Mouse (Mus musculus): ENCODE data around the gene Vps37d.

The Vps37d gene

DNA sequence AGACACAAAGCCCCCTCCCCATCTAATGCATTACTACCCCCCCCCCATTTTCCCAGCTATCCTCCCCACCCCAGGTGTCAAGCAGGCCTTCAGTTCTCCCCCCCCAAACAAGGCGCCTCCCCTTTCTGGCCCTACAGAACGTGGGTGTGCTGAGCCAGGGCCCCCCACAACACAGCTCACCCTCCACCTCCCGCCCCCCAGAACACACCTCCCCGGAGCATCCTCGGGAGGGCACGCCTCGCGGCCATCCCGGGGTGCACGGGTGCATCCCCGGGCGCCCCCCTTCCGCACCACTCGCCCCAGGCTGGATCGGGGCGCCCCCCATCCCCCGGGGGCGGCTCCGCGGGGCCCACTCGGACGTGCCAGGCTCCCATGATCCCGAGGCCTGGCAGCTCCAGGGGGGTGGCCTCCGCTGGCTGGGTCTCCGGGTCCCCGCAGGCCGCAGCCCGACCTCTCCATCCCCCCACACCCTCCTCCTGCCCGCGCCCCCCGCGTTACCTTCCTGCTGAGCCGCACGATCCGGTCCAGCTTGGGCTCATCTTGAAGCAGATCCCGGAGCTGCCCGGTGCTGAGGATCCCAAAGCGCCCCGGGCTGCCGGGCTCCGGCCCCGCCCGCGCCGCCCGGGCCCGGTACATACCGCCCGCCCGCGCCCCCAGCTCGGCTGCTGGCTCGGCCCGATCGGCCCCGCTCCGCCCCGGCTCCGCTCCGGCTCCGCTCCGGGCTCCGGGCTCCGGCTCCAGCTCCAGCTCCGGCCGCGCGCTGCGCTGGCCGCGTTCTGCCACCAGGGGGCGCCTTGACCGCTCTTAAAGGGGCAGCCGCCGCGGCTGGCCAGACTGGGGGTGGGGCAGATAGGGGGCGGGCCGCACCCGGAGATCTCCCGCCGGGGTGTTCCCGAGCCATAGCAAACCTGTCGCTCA, at the start of gene Vps37d:
TSS of gene Vps37d (minus strand) at position 703 of the 918 bp plus-strand sequence.
- peak; percentile 87 to 90 for DNase-seq (ENCODE audit: low spot score in 2 of 2)

DNA sequence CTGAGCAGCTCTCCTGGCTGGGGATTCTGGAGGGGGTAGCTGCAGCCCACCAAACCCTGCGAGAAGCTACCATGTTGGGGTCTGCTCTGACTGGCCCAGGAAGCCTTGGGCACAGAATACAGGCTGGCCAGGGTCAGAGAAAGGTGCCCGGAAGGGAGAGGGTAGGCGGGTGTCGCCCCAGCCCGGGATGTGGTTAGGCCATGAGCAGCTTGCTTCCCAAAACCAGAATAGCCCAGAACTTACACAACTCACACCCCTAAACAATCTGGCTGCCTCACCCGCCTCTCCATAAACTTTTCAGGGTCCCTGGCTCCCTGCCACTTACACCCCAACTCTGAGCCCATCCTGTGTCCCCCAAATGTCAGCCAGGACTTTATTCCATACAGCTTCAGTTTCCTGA, 49.6 kb upstream of the Vps37d start:
- no peak for DNase-seq (ENCODE audit: low spot score in 2 of 2)

DNA sequence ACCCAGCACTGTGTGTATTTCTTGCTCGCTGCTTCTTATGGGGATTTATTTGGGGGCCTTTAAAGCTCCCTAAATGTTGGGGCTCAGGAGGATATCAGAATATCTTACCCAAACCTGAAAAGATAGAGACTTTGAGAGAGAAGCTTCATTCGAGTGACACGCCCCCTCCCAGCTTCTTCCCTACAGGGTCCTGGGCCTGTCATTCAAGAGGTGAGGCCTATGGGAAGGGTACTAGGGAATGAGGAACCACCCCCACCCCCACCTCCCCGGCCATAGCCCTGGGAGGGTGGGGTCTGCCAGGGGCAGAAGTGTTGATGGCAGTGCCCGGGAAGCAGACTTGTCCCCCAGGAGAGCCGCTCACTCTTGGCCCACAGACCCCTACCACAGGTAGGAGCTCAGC, 48.1 kb upstream of the Vps37d start:
- DNase-seq (ENCODE audit: low spot score in 2 of 2), result no peak

DNA sequence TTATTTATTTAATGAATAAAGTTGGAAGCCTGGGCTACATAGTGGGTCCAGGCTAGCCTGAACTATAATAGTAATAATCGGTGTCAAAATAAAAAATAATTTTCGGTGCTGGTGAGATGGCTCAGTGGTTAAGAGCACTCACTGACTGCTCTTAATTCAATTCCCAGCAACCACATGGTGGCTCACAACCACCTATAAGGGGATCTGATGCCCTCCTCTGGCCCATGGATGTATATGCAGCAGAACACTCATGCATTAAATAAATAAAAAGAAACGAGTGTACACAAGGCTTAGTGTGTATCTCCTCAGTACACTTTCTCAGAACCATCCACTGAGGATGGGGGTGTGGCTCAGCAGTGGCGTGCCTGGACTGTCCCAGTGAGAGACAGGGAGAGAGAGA, 42.7 kb upstream of the Vps37d start:
- DNase-seq (ENCODE audit: low spot score in 2 of 2), result no peak

DNA sequence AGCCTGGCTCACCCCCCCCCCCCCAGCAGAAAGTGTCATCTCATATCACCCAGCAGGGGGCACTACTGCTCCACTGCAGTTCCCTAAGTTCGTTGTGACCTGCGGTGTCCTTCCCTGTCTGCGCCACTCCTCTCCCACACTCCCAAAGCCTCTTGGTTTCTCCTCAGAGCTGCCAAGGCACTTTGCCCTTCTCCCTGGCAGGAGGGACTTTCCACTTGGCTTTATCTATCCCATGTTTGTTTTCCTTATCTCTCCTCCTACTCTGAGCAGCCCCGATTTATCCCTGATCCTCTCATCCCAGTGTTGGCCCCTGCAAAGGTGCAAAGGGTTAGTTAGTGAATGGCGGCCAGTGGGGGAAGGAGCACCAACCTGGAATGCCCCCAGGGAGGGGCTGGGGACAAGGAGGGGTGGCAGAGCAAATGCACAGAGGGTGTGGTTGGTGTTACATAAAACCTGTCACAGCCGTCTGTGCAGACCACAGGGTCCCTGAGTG, 40.6 kb upstream of the Vps37d start:
- DNase-seq (ENCODE audit: low spot score in 2 of 2), result peak; percentile 38 to 58

DNA sequence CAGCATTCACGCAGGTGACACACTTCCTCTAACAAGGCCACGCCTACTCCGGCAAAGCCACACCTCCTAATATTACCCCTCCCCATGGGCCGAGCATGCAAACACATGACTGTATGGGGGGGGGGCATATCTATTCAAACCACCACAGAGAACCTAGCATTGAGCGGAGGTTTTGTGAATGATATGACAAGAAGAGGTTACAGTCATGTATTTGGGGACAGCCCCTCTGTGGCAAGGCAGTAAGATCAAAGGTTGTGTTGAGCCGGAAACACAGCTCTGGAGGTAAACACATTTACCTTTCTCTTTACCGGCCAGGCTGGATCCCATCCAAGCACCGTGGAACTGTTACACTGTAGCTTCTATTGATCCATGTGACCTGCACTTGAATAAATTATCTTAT, 37.2 kb upstream of the Vps37d start:
- DNase-seq (ENCODE audit: low spot score in 2 of 2), result no peak

DNA sequence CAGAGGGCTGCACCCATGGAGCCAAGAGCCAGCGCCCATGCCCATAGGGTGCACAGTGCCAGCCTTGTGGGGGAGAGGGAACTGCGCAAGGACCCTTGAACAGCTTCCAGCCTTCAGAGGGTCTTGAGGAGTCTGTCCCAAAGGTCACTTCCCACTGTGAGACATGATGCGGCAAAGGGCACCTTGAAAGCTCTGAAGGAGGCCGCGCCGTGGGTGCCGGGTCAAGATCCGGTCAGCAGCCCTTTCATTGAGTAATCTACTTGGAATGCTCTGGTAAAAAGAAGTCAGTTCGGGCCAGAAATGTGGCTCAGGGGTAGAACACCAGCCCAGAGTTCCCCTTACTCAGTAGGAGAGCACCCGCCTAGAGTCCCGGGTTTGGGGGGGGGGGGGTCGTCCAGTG, 35.7 kb upstream of the Vps37d start:
- no peak for DNase-seq (ENCODE audit: low spot score in 2 of 2)

DNA sequence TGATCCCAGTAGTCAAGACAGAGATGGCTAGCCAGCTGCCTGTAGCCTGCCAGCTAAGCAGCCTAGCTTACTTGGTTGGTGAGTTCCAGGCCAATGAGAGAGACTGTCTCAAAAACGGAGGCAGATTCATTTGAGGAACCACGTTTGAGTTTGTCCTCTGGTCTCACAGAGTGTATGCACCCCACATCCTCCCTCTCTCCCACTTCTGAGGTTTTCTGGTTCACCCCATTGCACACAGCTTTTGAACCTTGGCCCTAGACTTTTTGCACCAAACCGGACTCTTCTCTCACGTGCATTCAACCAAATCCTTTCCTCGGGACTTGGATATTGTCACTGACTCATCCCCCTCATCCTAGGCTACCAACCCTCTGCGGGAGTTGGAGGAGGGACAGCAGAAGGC, 31.9 kb upstream of the Vps37d start:
- no peak for DNase-seq (ENCODE audit: low spot score in 2 of 2)

DNA sequence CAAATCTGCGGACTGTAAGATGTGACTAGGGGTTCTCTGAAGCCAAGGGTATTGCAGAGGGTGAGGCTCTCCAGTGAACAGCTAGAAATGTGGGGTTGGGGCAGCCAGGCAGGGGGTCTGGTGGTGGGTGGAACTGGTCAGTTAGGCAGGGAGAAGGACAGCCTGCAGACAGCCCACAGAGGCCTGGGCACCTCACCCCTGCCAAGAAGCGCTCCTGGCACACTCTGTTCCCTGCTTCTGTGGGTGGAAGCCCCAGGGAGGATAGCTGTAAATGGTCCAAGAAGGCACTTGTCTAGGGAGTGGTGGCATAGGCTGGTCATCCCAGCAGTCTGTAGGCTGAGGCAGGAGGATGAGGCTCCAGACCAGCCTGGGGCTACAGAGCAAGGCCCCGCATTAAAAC, 31.4 kb upstream of the Vps37d start:
- peak in 1 of 2 experiments; percentile 42 for DNase-seq (ENCODE audit: low spot score in 2 of 2)

DNA sequence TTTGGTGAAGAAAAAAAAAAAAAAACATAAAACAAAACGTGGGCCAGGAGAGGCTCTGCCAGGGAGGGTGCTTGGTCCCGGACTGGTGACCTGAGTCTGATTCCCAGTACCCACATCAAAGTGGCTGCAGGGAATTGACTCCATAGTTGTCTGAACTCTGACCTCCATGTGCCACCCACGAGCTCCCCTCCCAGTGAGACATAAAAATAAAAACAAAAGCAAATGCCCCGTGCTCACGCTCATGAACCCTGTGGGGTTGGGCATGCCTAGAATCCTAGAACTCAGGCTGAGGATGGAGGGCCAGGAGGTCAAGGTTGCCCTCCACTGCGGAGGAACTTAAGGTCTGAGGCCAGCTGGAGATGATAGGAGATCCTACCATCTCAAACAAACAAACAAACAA, 31.0 kb upstream of the Vps37d start:
- no peak for DNase-seq (ENCODE audit: low spot score in 2 of 2)

DNA sequence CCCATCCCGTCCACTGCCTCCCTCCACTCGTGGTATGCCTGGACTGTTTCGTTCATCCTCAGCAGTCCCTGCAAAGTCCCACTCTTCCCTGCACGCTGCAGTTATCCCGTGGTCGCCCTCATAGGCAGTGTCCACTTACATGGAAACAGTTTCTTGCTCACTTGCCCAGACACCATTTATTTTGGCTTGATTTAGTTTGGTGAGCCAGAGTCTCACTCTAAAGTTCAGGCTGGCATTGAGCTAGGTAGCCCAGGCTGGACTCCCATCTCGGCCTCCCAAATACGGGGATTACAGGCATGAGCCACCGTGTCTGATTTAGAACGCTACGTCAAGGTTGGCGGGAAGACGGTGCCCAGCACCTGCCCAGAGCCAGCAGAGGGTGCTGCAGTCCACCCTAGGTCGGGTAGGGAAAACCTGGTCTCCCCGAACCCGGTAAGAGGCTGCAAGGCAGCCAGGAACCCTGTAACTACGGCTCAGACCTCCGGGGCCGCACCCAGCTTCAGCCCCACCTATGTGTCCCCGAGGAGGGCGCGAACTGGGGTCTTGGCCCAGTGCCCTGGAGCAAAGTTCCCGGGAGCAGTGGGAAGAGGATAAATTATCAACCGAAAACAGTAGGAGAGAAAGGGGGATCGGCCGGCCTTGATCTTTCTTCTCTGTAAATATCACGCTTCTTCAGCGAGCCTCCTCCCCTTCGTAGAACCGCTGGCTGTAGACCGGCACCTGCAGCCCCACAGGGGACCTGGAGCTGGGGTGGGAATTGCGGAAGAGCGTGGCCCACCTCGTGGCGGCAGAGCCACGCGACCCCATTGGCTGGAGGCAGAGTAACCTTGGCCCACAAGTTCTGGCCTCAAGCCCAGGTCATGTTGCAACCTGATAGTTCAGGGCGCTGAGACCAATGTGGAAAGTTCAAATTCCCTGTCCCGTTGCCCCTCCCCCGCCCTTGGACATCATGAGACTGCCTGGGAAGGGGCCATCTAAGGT, 29.7 kb upstream of the Vps37d start:
- peak; percentile 27 to 80 for DNase-seq (ENCODE audit: low spot score in 2 of 2)

DNA sequence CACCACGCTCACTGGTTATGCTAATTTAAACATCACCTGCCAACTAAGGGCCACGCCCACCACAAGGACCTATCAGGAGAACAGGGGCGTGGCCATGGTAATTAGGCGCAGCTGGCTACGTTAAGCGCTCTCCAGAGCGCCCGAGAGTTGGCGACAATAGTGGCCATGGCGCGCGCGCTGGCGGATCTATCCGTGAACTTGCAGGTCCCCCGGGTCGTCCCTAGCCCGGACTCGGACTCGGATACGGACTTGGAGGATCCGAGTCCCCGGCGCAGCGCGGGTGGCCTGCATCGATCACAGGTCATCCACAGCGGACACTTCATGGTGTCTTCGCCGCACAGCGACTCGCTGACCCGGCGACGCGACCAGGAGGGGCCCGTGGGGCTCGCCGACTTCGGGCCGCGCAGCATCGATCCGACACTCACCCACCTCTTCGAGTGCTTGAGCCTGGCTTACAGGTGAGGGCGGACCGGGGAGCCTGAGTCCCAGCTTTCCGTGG, 28.7 kb upstream of the Vps37d start:
- DNase-seq (ENCODE audit: low spot score in 2 of 2), result peak; percentile 38 to 81

DNA sequence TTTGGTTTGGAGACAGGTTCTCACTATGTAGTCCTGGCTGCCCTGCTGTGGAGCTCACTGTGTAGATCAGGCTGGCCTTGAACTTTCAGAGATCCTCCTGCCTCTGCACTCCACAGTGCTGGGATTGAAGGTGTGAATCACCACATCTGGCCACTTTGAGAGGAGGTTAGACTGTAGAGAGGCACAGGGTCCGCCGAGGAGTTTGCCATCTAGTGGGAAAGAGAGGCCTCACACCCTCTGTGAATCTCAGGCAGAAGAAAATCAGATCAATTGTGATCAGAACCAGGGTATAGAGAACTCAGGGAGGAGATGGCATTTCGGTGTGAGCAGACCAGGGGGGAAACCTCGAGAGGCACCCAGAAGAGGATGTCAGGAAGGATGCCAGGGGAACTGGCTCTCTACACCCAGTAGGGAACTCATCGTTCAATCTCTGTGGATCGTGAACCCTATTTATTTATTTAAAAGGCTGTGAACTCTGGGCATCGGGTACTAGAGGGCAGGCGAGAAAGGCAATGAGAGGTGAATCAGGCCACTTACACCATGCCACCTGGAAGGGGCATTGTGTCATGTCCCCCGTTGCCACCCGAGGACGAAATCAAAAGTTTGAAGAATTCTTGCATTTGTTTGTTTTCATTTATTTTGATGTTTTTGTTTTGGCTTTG, 26.1 kb upstream of the Vps37d start:
- no peak for DNase-seq (ENCODE audit: low spot score in 2 of 2)

DNA sequence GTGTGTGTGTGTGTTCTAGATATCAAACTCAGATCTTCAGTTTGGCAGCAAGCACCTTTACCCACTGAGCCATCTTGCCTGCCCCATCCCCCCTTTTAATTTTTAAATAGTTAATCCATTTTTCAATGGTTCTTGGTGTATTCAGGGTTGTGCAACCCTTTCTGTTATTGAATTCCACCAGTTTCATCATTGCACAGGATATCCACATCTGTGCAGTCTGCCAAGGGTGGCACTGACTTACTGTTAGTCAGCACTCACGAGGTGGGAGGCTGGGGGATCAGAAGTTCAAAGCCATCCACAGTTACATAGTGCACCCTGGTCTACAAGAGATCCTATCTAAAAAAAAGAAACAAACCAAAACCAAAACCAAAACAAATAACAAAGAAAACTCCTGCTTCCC, 22.9 kb upstream of the Vps37d start:
- no peak for DNase-seq (ENCODE audit: low spot score in 2 of 2)

DNA sequence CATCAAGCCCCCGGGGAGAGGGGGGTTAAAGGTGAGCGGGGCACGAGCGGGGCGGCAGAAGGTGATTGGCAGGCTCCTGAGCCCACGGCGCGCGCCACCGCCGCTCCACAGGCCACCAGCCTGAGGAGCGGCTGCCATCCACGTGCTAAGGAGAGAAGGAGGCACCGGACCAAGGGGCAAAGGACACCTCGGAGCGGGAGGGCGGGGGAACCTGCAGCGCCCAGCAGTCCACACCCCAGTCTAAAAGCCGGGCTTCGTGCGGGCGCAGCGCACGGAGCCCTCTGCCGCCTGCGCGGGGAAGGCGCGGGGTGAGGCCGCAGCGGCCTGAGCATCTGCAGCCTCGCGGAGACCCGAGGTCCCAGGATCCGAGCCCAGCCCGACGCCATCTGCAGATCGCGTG, 11.6 kb upstream of the Vps37d start, which contains the start of gene Mlxipl:
TSS of gene Mlxipl (plus strand) at position 238 of the 400 bp plus-strand sequence.
- no peak for DNase-seq (ENCODE audit: low spot score in 2 of 2)

DNA sequence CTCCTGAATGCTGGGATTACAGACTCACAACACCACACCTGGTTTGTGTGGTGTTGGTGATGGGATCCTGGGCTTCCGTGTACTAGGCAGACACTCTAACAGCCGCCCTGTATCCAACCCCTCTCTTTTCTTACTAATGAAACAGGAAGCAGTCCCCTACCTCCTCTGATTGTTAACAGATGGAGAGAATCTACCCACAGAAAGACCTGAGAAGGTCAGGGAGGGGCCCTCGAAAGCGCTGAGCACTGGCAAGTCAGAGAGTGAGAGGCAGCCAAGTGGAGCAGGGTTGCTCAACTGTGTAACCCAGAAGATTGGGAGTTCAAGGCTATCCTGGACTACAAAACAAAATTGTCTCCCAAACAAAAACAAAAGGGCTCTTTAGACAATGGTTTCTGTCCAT, 8.8 kb upstream of the Vps37d start:
- DNase-seq (ENCODE audit: low spot score in 2 of 2), result no peak

DNA sequence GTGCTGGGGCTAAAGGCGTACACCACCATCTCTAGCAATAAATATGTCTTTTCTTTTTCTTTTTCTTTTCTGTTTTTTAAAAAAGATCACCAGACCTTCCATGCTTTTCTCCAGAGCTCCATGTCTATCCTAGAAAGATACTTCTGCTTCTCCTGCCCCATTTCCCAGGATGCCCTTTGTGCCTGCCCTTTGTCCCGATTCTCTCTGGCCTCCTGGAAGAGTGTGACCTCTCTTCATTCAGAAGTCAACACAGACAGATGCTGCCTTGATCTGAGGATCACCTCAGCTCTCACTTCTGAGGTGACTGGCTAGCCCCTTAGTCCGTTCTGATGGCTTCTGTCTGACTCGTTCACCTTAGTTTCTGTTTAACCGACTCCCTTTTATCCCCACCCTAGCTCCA, 2.5 kb upstream of the Vps37d start:
- DNase-seq (ENCODE audit: low spot score in 2 of 2), result no peak

DNA sequence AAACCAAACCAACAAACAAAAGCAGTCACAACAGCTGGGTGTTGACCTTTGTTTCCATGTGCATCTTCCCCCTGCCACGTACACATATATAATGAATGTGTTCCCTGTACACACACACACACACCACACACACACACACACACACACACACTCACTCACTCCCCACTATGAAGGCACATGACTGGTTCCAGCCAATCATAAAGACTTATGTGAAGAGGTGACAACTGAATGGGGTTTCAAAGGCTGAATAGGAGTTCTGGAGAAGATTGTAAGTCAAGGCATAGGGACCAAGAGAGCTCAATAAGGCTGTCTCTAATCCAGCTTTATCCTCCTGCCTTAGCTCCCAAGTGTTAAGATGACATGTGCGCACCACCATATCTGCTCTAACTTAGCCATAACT, 1.5 kb upstream of the Vps37d start:
- DNase-seq (ENCODE audit: low spot score in 2 of 2), result no peak

DNA sequence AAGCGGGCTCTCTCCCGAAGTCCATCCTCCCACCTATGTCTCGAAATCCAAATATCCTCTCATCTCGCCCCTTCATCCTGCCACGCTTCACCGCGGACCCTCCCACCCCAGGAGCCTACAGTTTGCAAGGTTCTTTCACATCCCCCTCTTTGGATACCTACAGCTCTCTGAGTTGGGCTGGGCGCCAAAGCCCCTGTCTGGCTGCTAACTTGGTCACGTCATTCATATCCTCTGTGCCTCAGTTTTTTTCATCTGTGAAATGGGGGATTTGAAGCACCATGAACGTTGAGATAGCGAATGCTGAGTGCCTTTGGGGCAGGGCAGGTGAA, 380 bp upstream of the Vps37d start:
- DNase-seq (ENCODE audit: low spot score in 2 of 2), result no peak

DNA sequence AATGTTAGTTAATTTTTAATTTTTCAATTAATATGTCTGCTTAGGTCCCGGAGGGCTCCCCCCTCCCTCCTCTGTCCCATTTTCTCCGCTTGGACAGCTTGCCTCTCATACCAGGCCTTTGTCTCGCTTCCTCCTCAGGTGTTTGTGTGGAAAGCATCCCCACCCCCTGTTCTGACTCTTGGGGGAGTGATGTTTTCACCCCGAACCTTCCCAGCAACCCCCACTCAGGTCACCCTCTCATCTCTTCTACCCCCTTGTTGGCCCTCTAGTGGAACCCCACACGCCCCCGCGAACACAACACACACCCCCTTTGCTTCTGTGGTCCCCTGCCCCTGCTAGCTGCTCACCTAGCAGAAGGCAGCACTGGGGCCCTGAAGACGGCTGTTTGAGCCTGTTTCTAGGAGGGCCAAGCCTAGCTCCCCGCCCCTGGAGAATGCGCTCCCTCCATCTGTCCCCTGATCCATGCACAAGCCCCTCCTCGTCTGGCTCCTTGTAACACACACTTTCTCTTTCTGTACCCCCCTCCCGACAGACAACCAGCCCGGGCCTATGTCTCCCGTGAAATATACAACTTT, 1.0 kb downstream of the Vps37d start:
- no peak for DNase-seq (ENCODE audit: low spot score in 2 of 2)

DNA sequence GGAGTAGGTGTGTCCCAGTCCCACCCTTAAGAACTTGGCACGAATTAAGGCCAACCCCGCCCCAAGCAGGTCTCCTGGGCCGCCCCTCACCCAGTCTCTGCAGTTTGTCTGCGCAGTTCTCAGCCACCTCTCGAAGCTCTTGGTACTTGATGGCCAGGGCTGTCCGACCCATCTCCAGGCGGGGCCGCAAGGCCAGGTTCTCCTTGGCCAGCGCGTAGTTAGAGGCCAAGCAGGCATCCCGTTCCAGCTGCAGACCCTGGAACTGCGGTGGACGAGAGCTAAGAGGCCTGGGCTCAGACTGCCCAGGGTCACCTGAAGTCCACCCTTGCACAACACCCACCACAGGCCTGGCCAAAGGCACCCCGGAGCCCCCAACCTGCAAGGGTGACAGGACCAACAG, 1.7 kb downstream of the Vps37d start:
- no peak for DNase-seq (ENCODE audit: low spot score in 2 of 2)

Data from urinary bladder, postnatal 36 days (tissue).